ENCODE assay signal across 14 mouse cellular contexts in genomic region chr12:16362341-16362740, GRCm38 (mm10).
"Had no signal": no experiment of that assay in that cellular context is flagged by ENCODE, and none has a peak within 500 bp of the region (broad histone marks: within the 10 kb centered on the region; RNA-seq: fewer than 3 reads in every experiment).

No protein-coding gene starts in this region.

- H3K9me3 ChIP-seq: midbrain, embryonic 15.5 days; neural tube, embryonic 12.5 days had no signal

- H3K27ac ChIP-seq: kidney, postnatal 0 days; layer of hippocampus, adult 2 months; liver, embryonic 14.5 days; macrophage; midbrain, embryonic 15.5 days; neural tube, embryonic 12.5 days; stomach, postnatal 0 days had no signal

- H3K4me1 ChIP-seq: megakaryocyte, embryonic 14.5 days; midbrain, embryonic 15.5 days; neural tube, embryonic 12.5 days had no signal

- H3K27me3 ChIP-seq: megakaryocyte, embryonic 14.5 days; midbrain, embryonic 15.5 days; neural tube, embryonic 12.5 days had no signal

- H3K9ac ChIP-seq: liver, embryonic 14.5 days; midbrain, embryonic 15.5 days; neural tube, embryonic 12.5 days had no signal

- H3K4me3 ChIP-seq: layer of hippocampus, adult 2 months; megakaryocyte, embryonic 14.5 days; midbrain, embryonic 15.5 days; neural tube, embryonic 12.5 days had no signal

- ATAC-seq: midbrain, embryonic 15.5 days had no signal

- DNase-seq: kidney, adult 11 months; kidney, adult 9 months; kidney, postnatal 36 days; liver; thymus, postnatal 4 days had no signal

- H3K4me2 ChIP-seq: midbrain, embryonic 11.5 days; midbrain, embryonic 15.5 days; neural tube, embryonic 12.5 days had no signal

- H3K36me3 ChIP-seq: midbrain, embryonic 15.5 days; neural tube, embryonic 12.5 days had no signal
